Mouse (Mus musculus) cerebellum, adult 2 months (tissue): ENCODE results near the gene Gm48552. TPM values are rescaled to one million over a fixed set of nuclear protein-coding genes. Genes with fewer than 3 reads are reported as not detected.

Experiments used
- DNase-seq, 2 experiments: peaks; one replicate each; pipeline ENCODE4 v3.0.0; 2021
- H3K27ac ChIP-seq: fragments of 200-500 bp; 2 replicates; pipeline ENCODE4 v1.5.1; 2012; ENCODE audit warnings: low read length, control low read depth, inconsistent platforms; ENCODE audit not compliant: insufficient read depth
- H3K27me3 ChIP-seq: fragments of 200-500 bp; 2 replicates; pipeline ENCODE4 v1.6.1; 2012; ENCODE audit warnings: inconsistent platforms, mild to moderate bottlenecking, low read length, moderate library complexity; ENCODE audit not compliant: control insufficient read depth, insufficient read depth
- H3K4me1 ChIP-seq: fragments of 200-500 bp; 2 replicates; pipeline ENCODE4 v1.6.1; 2011; ENCODE audit warnings: low read length; ENCODE audit not compliant: control insufficient read depth, insufficient read depth
- H3K4me3 ChIP-seq: fragments of 200-500 bp; replicated peaks from 2 replicates; pipeline ENCODE3; 2011; ENCODE audit warnings: mild to moderate bottlenecking, low read depth, low read length, control low read depth; ENCODE audit not compliant: insufficient read depth
- CTCF ChIP-seq: fragments of 200-500 bp; IDR thresholded peaks from 2 replicates; pipeline ENCODE4 v1.5.1; 2011; ENCODE audit warnings: low read depth, mild to moderate bottlenecking, control low read depth, low read length, moderate library complexity, borderline replicate concordance; ENCODE audit not compliant: insufficient read depth
- POLR2A ChIP-seq: fragments of 200-500 bp; IDR thresholded peaks from 2 replicates; pipeline ENCODE4 v1.6.1; 2011; ENCODE audit warnings: low read length, control low read depth, borderline replicate concordance; ENCODE audit not compliant: insufficient read depth
- WGBS: fragments of 180-500 bp; shearing (Covaris S2); methylation state at CpG from one replicate; pipeline ENCODE4 v1.1.7; 2018; 5-methylcytosine and 5-hydroxymethylcytosine counted together
- polyA plus RNA-seq: library from polyadenylated mRNA; depleted of rRNA; stranded (reverse); fragments of >200 nt; gene quantifications from 2 replicates; pipeline ENCODE4 v1.2.3, GENCODE M21; 2012

The Gm48552 gene
- polyA plus RNA-seq, 1 experiment: 13.8 TPM

GRCm38 (mm10) chr10:81377362-81377664, 11.5 kb upstream of the Gm48552 start:
- Histone ChIP-seq H3K4me1 (peaks cover 17% of the 10 kb centered on the region), H3K4me3 (peak overlapping the region; percentile 87), H3K27ac (no peak overlapping the region), H3K27me3 (no peaks in the 10 kb centered on the region)
- TF ChIP-seq POLR2A (no peak), CTCF (no peak)
- WGBS: 14% methylated on average over 2 of the region's 2 CpGs
- DNase-seq: no peak

DNA sequence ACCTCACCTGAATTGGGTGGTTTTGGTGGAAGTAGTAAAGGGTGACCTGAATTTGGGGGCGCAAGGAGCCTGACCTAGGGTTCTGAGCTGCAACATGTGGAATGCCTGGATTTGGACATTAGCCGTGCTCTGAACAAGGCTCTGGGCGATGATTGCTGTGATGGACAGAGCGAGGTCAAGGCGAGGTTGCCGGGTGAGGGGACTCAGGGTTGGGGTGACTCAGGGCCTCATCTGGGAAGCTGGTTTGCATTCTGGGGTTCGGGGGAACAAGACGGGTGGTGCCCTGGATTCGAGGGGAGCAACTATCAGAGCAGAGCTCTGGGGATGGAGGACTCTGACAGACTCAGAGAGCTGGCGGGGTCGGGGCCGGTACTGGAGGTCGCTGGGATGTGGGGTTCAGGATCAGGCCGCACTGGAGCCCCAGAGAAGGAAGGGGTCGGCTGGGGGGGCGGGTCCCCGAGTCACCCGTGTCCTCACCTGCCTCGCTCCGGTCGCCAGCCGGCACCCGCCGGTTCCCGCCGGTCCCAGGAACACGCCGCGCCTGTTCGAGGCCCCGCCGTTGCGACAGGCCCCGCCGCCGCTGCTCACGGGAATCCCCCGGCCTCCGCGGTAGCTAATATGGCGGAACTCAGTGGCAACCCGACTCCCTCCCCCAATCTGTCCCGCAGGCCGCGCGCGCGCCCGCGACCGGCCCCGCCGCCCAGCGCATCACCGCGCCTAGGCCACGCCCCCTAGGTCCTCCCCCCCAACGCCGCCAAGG, 10.8 kb upstream of the Gm48552 start, which contains the start of gene Fzr1:
Fzr1 (minus strand) TSS at position 724 of the 760 bp plus-strand sequence.
- DNase-seq: peak in 1 of 2 experiments; percentile 47
- Histone ChIP-seq H3K27me3 (no peaks in the 10 kb centered on the region), H3K27ac (no peak within 1 kb of the TSS; the same call in 1 of the 2 replicates), H3K4me1 (peaks cover 10% of the 10 kb centered on the region), H3K4me3 (peak within 1 kb of the TSS; percentile 87)
- TF ChIP-seq CTCF: no peak
- TF ChIP-seq POLR2A: peak; percentile 58
- under 1% methylated on average over 58 of the region's 59 CpGs for WGBS

DNA sequence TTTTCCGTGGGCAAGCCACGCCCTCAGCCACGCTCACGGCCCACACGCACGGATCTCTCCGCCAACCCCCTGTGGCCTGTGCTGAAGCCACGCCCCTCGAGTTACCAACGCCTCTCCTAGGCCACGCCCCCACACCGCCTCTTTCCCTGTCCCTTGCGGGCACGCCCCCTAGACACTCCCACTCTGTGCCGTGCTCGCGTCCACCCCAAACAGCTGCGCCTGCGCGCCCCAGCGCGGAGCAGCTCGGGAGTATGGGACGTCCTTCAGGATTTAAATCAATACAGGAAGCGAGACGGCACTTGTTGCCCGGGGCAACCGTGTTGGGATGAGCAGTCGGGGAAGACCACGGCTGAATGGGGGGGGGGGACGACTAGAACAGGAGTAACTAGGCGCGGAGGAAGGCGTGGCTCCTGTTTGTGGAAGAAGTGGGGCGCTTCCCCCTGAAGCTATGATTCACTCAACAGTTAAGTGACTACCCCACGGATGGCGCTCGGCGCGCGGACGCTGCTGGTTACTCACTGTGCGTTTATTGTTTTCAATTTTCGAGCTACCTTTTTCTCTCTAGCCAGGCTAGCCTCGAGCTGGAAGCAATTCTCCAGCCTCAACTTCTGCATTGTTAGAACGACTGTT, 10.1 kb upstream of the Gm48552 start:
- H3K27me3 ChIP-seq: no peaks in the 10 kb centered on the region
- H3K4me1 ChIP-seq: peaks cover 4% of the 10 kb centered on the region; the same call in 1 of the 2 replicates
- no peak for TF ChIP-seq POLR2A
- DNase-seq: peak; percentile 100
- no peak overlapping the region for H3K27ac ChIP-seq
- WGBS: 1% methylated on average over 46 of the region's 46 CpGs
- H3K4me3 ChIP-seq: peak overlapping the region; percentile 58

DNA sequence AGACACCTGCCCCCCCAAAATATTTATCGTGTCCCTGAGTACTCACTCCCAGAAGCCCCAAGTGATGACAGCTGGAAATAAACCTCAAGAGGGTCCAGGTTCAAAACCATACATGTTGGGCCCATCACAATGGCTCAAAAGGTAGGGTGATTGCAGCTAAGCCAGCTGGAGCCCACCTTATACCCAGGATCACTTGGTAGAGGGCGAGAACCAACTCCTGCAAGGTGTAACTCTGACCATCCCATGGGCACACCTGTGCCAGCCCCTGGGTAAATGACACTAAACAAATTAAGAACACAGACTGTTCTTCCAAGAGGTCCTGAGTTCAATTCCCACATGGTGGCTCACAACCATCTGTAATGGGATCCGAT, 9.6 kb upstream of the Gm48552 start:
- TF ChIP-seq CTCF (no peak), POLR2A (no peak)
- no peak for DNase-seq
- H3K27ac ChIP-seq: no peak overlapping the region
- no peak overlapping the region for H3K4me3 ChIP-seq
- no peaks in the 10 kb centered on the region for H3K27me3 ChIP-seq
- 60% methylated on average over 3 of the region's 3 CpGs for WGBS
- peaks cover 4% of the 10 kb centered on the region; the same call in 1 of the 2 replicates for H3K4me1 ChIP-seq

- peaks cover 4% of the 10 kb centered on the region; the same call in 1 of the 2 replicates for H3K4me1 ChIP-seq
- no peak overlapping the region for H3K4me3 ChIP-seq
- 63% methylated on average over 6 of the region's 6 CpGs for WGBS
- DNase-seq: no peak
- no peaks in the 10 kb centered on the region for H3K27me3 ChIP-seq
- no peak overlapping the region for H3K27ac ChIP-seq
- TF ChIP-seq POLR2A (no peak), CTCF (no peak)
Observed at GRCm38 (mm10) chr10:81379809-81380378, 8.9 kb upstream of the Gm48552 start.

DNA sequence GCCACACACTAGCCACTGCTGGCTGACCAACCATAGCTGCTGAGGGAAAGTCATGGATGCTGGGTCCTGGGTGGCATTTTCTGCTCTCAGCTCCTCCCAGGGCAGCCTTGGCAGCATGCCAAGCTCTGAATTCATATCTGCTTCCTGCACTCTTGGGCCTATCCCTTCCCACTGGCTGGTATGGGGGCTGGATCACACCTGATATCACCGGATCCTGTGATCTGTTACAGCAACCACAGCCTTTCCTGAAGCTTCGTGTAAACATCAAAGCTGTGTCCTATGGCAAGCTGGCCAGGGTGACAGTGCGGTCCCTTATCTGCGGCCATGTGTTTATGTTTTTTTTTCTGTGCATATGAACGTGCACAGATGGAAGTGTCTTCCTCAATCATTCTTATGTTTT, 6.8 kb upstream of the Gm48552 start:
- no peak for DNase-seq
- Histone ChIP-seq H3K27me3 (no peaks in the 10 kb centered on the region), H3K4me3 (no peak overlapping the region), H3K27ac (no peak overlapping the region), H3K4me1 (peaks cover 10% of the 10 kb centered on the region)
- TF ChIP-seq POLR2A: no peak
- TF ChIP-seq CTCF: no peak
- WGBS: 81% methylated on average over 5 of the region's 5 CpGs

DNA sequence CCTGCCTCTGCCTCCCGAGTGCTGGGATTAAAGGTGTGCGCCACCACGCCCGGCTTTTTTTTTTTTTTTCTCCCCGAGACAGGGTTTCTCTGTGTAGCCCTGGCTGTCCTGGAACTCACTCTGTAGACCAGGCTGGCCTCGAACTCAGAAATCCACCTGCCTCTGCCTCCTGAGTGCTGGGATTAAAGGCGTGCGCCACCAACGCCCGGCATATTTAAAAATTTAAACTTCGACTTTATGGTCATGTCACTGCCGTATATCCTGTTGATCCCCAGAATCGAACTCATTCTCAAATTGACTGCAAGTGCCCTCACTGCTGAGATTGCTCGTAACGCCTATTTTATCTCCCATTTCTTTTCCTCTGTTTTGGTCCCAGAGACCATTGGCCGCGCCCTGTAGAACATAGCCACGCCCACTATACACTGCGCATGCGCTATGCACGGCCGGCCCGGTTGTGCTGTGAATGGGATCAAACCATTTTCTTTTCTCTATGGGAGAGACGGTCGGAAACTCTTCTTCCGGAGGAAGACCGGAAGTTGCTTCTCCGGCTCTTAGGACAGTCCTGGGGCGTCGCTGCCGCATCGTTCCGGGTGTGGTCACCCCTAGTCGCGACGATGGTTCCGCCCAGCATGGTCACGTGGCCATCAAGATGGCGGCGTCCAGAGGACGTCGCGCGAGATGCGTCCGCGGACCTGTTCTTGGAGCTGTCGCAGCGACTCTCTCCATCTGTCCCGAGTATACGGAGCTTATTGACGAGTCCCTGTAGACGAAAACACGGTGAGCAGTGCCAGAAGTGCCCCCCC, 4.8 kb upstream of the Gm48552 start, which contains the start of the genes Dohh and Gm48551:
Dohh (plus strand) TSS at position 627 of the 803 bp plus-strand sequence.
Gm48551 (plus strand) TSS at position 665 of the 803 bp plus-strand sequence.
- Histone ChIP-seq H3K4me1 (peaks cover 10% of the 10 kb centered on the region), H3K27me3 (no peaks in the 10 kb centered on the region), H3K4me3 (peak within 1 kb of the TSS; percentile 83), H3K27ac (peak within 1 kb of the TSS; percentile 59)
- 8% methylated on average over 54 of the region's 54 CpGs for WGBS
- peak; percentile 99 to 100 for DNase-seq
- TF ChIP-seq POLR2A (peak; percentile 90), CTCF (no peak)
